Mouse (Mus musculus): ENCODE measurements around the gene Ilf2. TPM values are rescaled to one million over a fixed set of nuclear protein-coding genes. Genes with fewer than 3 reads are reported as not detected.

Ilf2 gene
- total and polyA plus RNA-seq, 3 experiments = 13.9 to 32.2 (median 30.6) TPM

GRCm38 (mm10) chr3:90527291-90527873 is 51.5 kb downstream of the Ilf2 start:
- Histone ChIP-seq H3K4me1 (ENCODE audit: control insufficient read depth, insufficient read depth, low read length) (no peaks in the 10 kb centered on the region; the same call in 1 of the 2 replicates), H3K27ac (no peak overlapping the region), H3K36me3 (ENCODE audit: control insufficient read depth, insufficient read depth, low read length) (no peaks in the 10 kb centered on the region), H3K27me3 (ENCODE audit: control insufficient read depth, insufficient read depth, low read length) (no peaks in the 10 kb centered on the region), H3K4me3 (no peak overlapping the region), H3K9ac (ENCODE audit: low read depth, low read length) (no peak overlapping the region), H3K79me2 (replicated peaks; ENCODE audit: control insufficient read depth, insufficient read depth, low read length) (no peaks in the 10 kb centered on the region)
- TF ChIP-seq POLR2A (IDR thresholded peaks at IDR 0.05; ENCODE audit: insufficient read depth, low read depth, low read length) (no peak), EP300 (IDR thresholded peaks at IDR 0.05; ENCODE audit: insufficient read depth, low read depth, low read length) (no peak), CTCF (IDR thresholded peaks at IDR 0.05) (no peak)
- intact Hi-C loops (cut with DNase I) = loop anchor here (2.0 kb wide), 1 partner anchor 57 kb away; no protein-coding TSS in a partner anchor
- no peak for DNase-seq
- 92% methylated on average over 7 of the region's 7 CpGs for WGBS

DNA sequence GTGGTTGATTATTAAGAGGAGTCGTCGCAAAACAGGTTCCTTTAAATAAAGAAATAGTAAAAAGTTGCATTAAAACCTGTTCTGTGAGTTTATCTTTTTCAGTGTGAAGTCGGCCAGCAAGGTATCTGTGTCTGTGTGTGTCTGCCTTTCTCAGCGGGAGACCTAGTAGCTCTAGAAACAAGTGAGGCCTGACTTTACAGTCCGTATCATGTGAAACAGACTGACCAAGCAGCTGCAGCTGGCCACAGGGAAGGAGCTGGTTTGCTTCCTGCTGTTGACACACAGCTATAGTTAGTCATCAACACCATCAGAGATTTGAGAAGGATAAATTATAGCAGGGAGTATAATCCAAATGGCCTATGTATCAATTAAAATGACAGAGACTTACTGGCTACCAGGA is 55.8 kb downstream of the Ilf2 start:
- H3K4me3 ChIP-seq = no peak overlapping the region
- H3K4me1 ChIP-seq (ENCODE audit: control insufficient read depth, insufficient read depth, low read length) = peaks cover 1% of the 10 kb centered on the region; the same call in 1 of the 2 replicates
- DNase-seq = no peak
- intact Hi-C loops (cut with DNase I) = no loop called here
- no peak for TF ChIP-seq POLR2A (IDR thresholded peaks at IDR 0.05; ENCODE audit: insufficient read depth, low read depth, low read length)
- no peak for TF ChIP-seq EP300 (IDR thresholded peaks at IDR 0.05; ENCODE audit: insufficient read depth, low read depth, low read length)
- TF ChIP-seq CTCF (IDR thresholded peaks at IDR 0.05) = no peak
- H3K27me3 ChIP-seq (ENCODE audit: control insufficient read depth, insufficient read depth, low read length) = no peaks in the 10 kb centered on the region
- no peak overlapping the region for H3K27ac ChIP-seq
- no peaks in the 10 kb centered on the region for H3K79me2 ChIP-seq (replicated peaks; ENCODE audit: control insufficient read depth, insufficient read depth, low read length)
- H3K36me3 ChIP-seq (ENCODE audit: control insufficient read depth, insufficient read depth, low read length) = no peaks in the 10 kb centered on the region
- no peak overlapping the region for H3K9ac ChIP-seq (ENCODE audit: low read depth, low read length)
- 83% methylated on average over 5 of the region's 5 CpGs for WGBS

DNA sequence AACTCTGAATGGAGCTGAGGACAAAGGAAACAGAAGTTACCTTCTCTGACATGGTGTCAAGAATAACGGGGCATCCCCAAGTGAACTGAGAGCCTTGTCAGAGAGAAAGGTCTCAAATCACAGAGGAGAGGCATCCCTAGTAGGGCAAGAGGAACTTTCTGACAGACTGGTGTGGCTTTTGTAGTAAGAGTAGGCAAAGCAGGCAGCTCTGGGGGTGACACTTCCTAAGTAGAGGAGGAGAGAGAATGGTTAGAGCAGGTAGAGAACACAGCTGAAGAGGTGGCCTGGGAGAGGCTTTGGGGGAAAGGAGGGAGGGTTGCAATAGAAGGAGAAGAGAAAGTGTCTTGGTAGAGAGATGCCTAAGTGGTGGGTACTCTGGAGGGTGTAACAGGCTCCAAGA is 59.5 kb downstream of the Ilf2 start:
- intact Hi-C loops (cut with DNase I) = no loop called here
- H3K79me2 ChIP-seq (replicated peaks; ENCODE audit: control insufficient read depth, insufficient read depth, low read length) = peaks cover 3% of the 10 kb centered on the region; the same call in 1 of the 2 replicates
- H3K9ac ChIP-seq (ENCODE audit: low read depth, low read length) = no peak overlapping the region
- WGBS = 44% methylated on average over 1 of the region's 1 CpGs
- H3K4me3 ChIP-seq = no peak overlapping the region
- peaks cover 5% of the 10 kb centered on the region for H3K4me1 ChIP-seq (ENCODE audit: control insufficient read depth, insufficient read depth, low read length)
- TF ChIP-seq CTCF (IDR thresholded peaks at IDR 0.05) = no peak
- no peak for DNase-seq
- no peak overlapping the region for H3K27ac ChIP-seq
- no peaks in the 10 kb centered on the region for H3K36me3 ChIP-seq (ENCODE audit: control insufficient read depth, insufficient read depth, low read length)
- no peaks in the 10 kb centered on the region for H3K27me3 ChIP-seq (ENCODE audit: control insufficient read depth, insufficient read depth, low read length)

DNA sequence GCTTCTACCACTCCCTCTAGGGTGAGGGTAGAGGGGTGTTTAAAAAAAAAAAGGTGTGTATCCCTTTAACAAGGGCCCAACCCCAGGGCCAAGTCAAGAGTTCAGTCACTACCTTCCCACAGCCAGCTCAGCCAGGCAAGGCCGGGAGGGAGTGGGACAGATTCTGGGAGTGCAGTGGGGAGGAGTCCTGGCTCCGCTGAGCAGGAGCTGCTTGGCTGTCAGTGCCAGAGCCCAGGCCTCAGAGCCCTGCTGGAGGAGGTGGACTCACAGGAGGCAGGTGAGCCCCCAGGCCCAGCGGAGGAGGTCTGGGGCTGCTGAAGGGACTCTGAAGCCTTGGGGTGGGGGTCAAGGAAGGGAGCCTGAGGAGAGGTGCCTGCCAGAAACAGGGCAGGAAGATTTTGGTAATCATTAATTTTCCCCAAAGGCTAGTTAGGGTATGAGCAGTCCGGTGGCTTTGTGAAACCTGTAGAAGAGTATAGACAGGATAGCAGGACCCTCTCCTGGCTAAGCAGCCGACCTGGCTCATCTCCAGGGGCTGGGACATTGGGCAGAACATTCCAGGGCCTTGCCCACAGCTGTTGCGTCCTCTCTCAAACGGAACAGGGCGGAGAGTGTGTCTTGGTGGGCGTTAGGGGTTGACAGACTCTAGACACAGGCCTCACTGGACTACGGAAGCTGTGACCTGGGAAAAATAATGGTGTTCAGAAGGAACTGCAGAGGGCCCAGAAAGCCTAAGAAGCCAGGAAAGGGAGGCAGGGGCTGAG is 61.4 kb downstream of the Ilf2 start, which contains the start of gene S100a16:
TSS of gene S100a16 (plus strand) at position 114 of the 764 bp plus-strand sequence.
- peak within 1 kb of the TSS; percentile 67 for H3K4me3 ChIP-seq
- 38% methylated on average over 10 of the region's 10 CpGs for WGBS
- intact Hi-C loops (cut with DNase I) = no loop called here

DNA sequence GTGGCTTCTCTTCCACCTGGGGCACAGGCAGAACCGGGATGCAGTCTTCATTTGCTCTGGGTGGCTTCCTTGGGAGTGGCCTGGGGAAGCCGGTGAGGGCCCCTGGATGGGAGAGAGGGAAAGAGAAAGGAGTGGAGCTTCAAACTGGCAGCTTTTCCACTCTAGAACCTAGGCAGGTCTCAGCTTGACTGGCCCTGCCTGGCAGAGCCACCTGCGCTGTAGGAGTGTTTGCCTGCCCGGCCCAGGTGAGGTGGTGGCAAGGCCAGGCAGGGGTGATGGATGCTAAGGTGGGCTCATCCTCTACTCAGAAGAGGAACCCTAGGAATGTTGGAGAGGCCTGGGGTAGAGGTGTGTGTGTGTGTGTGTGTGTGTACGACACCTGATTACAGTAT is 62.0 kb downstream of the Ilf2 start:
- H3K9ac ChIP-seq (ENCODE audit: low read depth, low read length) = peak overlapping the region; percentile 69
- peak overlapping the region; percentile 94 for H3K27ac ChIP-seq
- H3K4me1 ChIP-seq (ENCODE audit: control insufficient read depth, insufficient read depth, low read length) = peaks cover 10% of the 10 kb centered on the region
- H3K79me2 ChIP-seq (replicated peaks; ENCODE audit: control insufficient read depth, insufficient read depth, low read length) = peaks cover 3% of the 10 kb centered on the region; the same call in 1 of the 2 replicates
- WGBS = 63% methylated on average over 5 of the region's 5 CpGs
- TF ChIP-seq CTCF (IDR thresholded peaks at IDR 0.05) = no peak
- TF ChIP-seq POLR2A (IDR thresholded peaks at IDR 0.05; ENCODE audit: insufficient read depth, low read depth, low read length) = no peak
- no peak for TF ChIP-seq EP300 (IDR thresholded peaks at IDR 0.05; ENCODE audit: insufficient read depth, low read depth, low read length)
- H3K27me3 ChIP-seq (ENCODE audit: control insufficient read depth, insufficient read depth, low read length) = no peaks in the 10 kb centered on the region
- H3K4me3 ChIP-seq = peak overlapping the region; percentile 67
- H3K36me3 ChIP-seq (ENCODE audit: control insufficient read depth, insufficient read depth, low read length) = no peaks in the 10 kb centered on the region
- DNase-seq = no peak
- intact Hi-C loops (cut with DNase I) = no loop called here

More for the DNA sequence above, 61.4 kb downstream of the Ilf2 start, which contains the start of gene S100a16:
- Histone ChIP-seq H3K27ac (peak within 1 kb of the TSS; percentile 94), H3K36me3 (ENCODE audit: control insufficient read depth, insufficient read depth, low read length) (no peaks in the 10 kb centered on the region), H3K79me2 (replicated peaks; ENCODE audit: control insufficient read depth, insufficient read depth, low read length) (peaks cover 3% of the 10 kb centered on the region; the same call in 1 of the 2 replicates), H3K9ac (ENCODE audit: low read depth, low read length) (peak within 1 kb of the TSS; percentile 69), H3K27me3 (ENCODE audit: control insufficient read depth, insufficient read depth, low read length) (no peaks in the 10 kb centered on the region), H3K4me1 (ENCODE audit: control insufficient read depth, insufficient read depth, low read length) (peaks cover 10% of the 10 kb centered on the region)
- TF ChIP-seq EP300 (IDR thresholded peaks at IDR 0.05; ENCODE audit: insufficient read depth, low read depth, low read length) (0 out of 2 replicates have a peak, but pooled peaks have one; percentile 19), POLR2A (IDR thresholded peaks at IDR 0.05; ENCODE audit: insufficient read depth, low read depth, low read length) (peak; percentile 84), CTCF (IDR thresholded peaks at IDR 0.05) (no peak)
- DNase-seq = peak; percentile 84 to 88

Other genes with a start within 250 kb of the Ilf2 start
- gene Jtb, start 244.5 kb upstream of the Ilf2 start, total RNA-seq (2021) = 10 to 100 TPM; 49.3 to 56.6 TPM
- gene Jtb, start 244.5 kb upstream of the Ilf2 start, polyA plus RNA-seq (2012; rRNA removed) = 36.0 and 42.3 TPM in 2 replicates
- under 1 TPM; 0.14 to 0.16 TPM for gene Creb3l4, start 232.6 kb upstream of the Ilf2 start, total RNA-seq (2021)
- 0.53 and 0.55 TPM in 2 replicates for gene Creb3l4, start 232.6 kb upstream of the Ilf2 start, polyA plus RNA-seq (2012; rRNA removed)
- gene Slc39a1, start 228.0 kb upstream of the Ilf2 start, total RNA-seq (2021) = 10 to 100 TPM; 67.6 to 75.5 TPM
- 57.3 and 83.7 TPM in 2 replicates for gene Slc39a1, start 228.0 kb upstream of the Ilf2 start, polyA plus RNA-seq (2012; rRNA removed)
- gene Crtc2, start 222.0 kb upstream of the Ilf2 start, total RNA-seq (2021) = 10 to 100 TPM; 16.6 to 17.1 TPM
- gene Crtc2, start 222.0 kb upstream of the Ilf2 start, polyA plus RNA-seq (2012; rRNA removed) = 32.9 and 33.7 TPM in 2 replicates
- gene Dennd4b, start 210.9 kb upstream of the Ilf2 start, total RNA-seq (2021) = 10 to 100 TPM; 35.7 to 36.5 TPM
- gene Dennd4b, start 210.9 kb upstream of the Ilf2 start, polyA plus RNA-seq (2012; rRNA removed) = 45.6 and 45.9 TPM in 2 replicates
- gene Gatad2b, start 182.9 kb upstream of the Ilf2 start, total RNA-seq (2021) = 10 to 100 TPM; 40.0 to 45.3 TPM
- 17.7 and 21.0 TPM in 2 replicates for gene Gatad2b, start 182.9 kb upstream of the Ilf2 start, polyA plus RNA-seq (2012; rRNA removed)
- 1 to 10 TPM in 1 of 2 experiments, under 1 TPM in 1; 0.76 to 1.1 TPM for gene Slc27a3, start 86.2 kb upstream of the Ilf2 start, total RNA-seq (2021)
- gene Slc27a3, start 86.2 kb upstream of the Ilf2 start, polyA plus RNA-seq (2012; rRNA removed) = 2.2 and 3.7 TPM in 2 replicates
- gene Ints3, start 42.5 kb upstream of the Ilf2 start, total RNA-seq (2021) = 10 to 100 TPM; 22.9 to 26.3 TPM
- gene Ints3, start 42.5 kb upstream of the Ilf2 start, polyA plus RNA-seq (2012; rRNA removed) = 15.2 and 21.8 TPM in 2 replicates
- gene Npr1, start 10.3 kb upstream of the Ilf2 start, total RNA-seq (2021) = 10 to 100 TPM; 16.1 to 16.3 TPM
- 35.0 and 47.5 TPM in 2 replicates for gene Npr1, start 10.3 kb upstream of the Ilf2 start, polyA plus RNA-seq (2012; rRNA removed)
- gene Snapin, start 14.9 kb downstream of the Ilf2 start, total RNA-seq (2021) = 10 to 100 TPM; 60.0 to 71.3 TPM
- 50.7 and 89.1 TPM in 2 replicates for gene Snapin, start 14.9 kb downstream of the Ilf2 start, polyA plus RNA-seq (2012; rRNA removed)
- 10 to 100 TPM; 90.0 to 93.0 TPM for gene Chtop, start 33.4 kb downstream of the Ilf2 start, total RNA-seq (2021)
- gene Chtop, start 33.4 kb downstream of the Ilf2 start, polyA plus RNA-seq (2012; rRNA removed) = 30.4 and 51.4 TPM in 2 replicates
- 1,000 to 10,000 TPM in 1 of 2 experiments, 100 to 1,000 TPM in 1; 871 to 1,070 TPM for gene S100a1, start 38.3 kb downstream of the Ilf2 start, total RNA-seq (2021)
- 1,425 and 1,426 TPM in 2 replicates for gene S100a1, start 38.3 kb downstream of the Ilf2 start, polyA plus RNA-seq (2012; rRNA removed)
- 10 to 100 TPM; 28.3 to 29.6 TPM for gene S100a13, start 38.3 kb downstream of the Ilf2 start, total RNA-seq (2021)
- 56.7 and 78.0 TPM in 2 replicates for gene S100a13, start 38.3 kb downstream of the Ilf2 start, polyA plus RNA-seq (2012; rRNA removed)
- gene S100a14, start 50.7 kb downstream of the Ilf2 start, total RNA-seq (2021) = under 1 TPM; 0.23 to 0.50 TPM
- gene S100a14, start 50.7 kb downstream of the Ilf2 start, polyA plus RNA-seq (2012; rRNA removed) = 0.57 TPM in 1 of 2 replicates, not detected in the other
- gene S100a16, start 61.1 kb downstream of the Ilf2 start, total RNA-seq (2021) = 10 to 100 TPM; 65.5 to 69.6 TPM
- 75.2 and 98.3 TPM in 2 replicates for gene S100a16, start 61.1 kb downstream of the Ilf2 start, polyA plus RNA-seq (2012; rRNA removed)
- gene S100a3, start 84.5 kb downstream of the Ilf2 start, total RNA-seq (2021) = not detected
- gene S100a3, start 84.5 kb downstream of the Ilf2 start, polyA plus RNA-seq (2012; rRNA removed) = 0.32 and 0.37 TPM in 2 replicates
- gene S100a2, start 114.1 kb downstream of the Ilf2 start, total RNA-seq (2021) = not detected
- gene S100a2, start 114.1 kb downstream of the Ilf2 start, polyA plus RNA-seq (2012; rRNA removed) = not detected in 2 replicates
- gene Gm42674, start 125.8 kb downstream of the Ilf2 start, total RNA-seq (2021) = not detected
- gene Gm42674, start 125.8 kb downstream of the Ilf2 start, polyA plus RNA-seq (2012; rRNA removed) = not detected in 2 replicates
- 10 to 100 TPM in 1 of 2 experiments, 1 to 10 TPM in 1; 9.9 to 11.4 TPM for gene S100a4, start 127.6 kb downstream of the Ilf2 start, total RNA-seq (2021)
- 20.4 and 26.3 TPM in 2 replicates for gene S100a4, start 127.6 kb downstream of the Ilf2 start, polyA plus RNA-seq (2012; rRNA removed)
- gene S100a5, start 132.4 kb downstream of the Ilf2 start, total RNA-seq (2021) = not detected
- not detected in 2 replicates for gene S100a5, start 132.4 kb downstream of the Ilf2 start, polyA plus RNA-seq (2012; rRNA removed)
- 10 to 100 TPM; 65.8 to 79.9 TPM for gene S100a6, start 136.8 kb downstream of the Ilf2 start, total RNA-seq (2021)
- gene S100a6, start 136.8 kb downstream of the Ilf2 start, polyA plus RNA-seq (2012; rRNA removed) = 141 and 158 TPM in 2 replicates
- under 1 TPM; 0.18 to 0.57 TPM for gene S100a7a, start 177.9 kb downstream of the Ilf2 start, total RNA-seq (2021)
- gene S100a7a, start 177.9 kb downstream of the Ilf2 start, polyA plus RNA-seq (2012; rRNA removed) = 0.29 and 1.0 TPM in 2 replicates
- gene S100a8, start 192.9 kb downstream of the Ilf2 start, total RNA-seq (2021) = 1 to 10 TPM in 1 of 2 experiments, not detected in 1; 7.7 TPM
- gene S100a8, start 192.9 kb downstream of the Ilf2 start, polyA plus RNA-seq (2012; rRNA removed) = 4.6 and 6.6 TPM in 2 replicates
- gene S100a9, start 219.6 kb downstream of the Ilf2 start, total RNA-seq (2021) = 1 to 10 TPM; 1.5 to 9.2 TPM
- 6.2 and 7.0 TPM in 2 replicates for gene S100a9, start 219.6 kb downstream of the Ilf2 start, polyA plus RNA-seq (2012; rRNA removed)